Mouse (Mus musculus): ENCODE measurements around the gene Nbas.

Nbas gene

GRCm38 (mm10) chr12:13615661-13616060, 346.7 kb downstream of the Nbas start:
- DNase-seq (ENCODE audit: low spot score in 2 of 2) = no peak

- no peak for DNase-seq (ENCODE audit: low spot score in 2 of 2)
Measured at GRCm38 (mm10) chr12:13622150-13622822, 353.4 kb downstream of the Nbas start.

- DNase-seq (ENCODE audit: low spot score in 2 of 2) = no peak
Measured at GRCm38 (mm10) chr12:13626803-13627706, 358.1 kb downstream of the Nbas start.

Measured in urinary bladder, postnatal 36 days (tissue).